Mouse (Mus musculus) kidney, postnatal 14 days (tissue): ENCODE measurements around the gene Slc22a7.

Experiments
- DNase-seq: peaks from one replicate; pipeline ENCODE4 v3.0.0; 2022; ENCODE audit warnings: mixed read lengths

Slc22a7 gene

DNA sequence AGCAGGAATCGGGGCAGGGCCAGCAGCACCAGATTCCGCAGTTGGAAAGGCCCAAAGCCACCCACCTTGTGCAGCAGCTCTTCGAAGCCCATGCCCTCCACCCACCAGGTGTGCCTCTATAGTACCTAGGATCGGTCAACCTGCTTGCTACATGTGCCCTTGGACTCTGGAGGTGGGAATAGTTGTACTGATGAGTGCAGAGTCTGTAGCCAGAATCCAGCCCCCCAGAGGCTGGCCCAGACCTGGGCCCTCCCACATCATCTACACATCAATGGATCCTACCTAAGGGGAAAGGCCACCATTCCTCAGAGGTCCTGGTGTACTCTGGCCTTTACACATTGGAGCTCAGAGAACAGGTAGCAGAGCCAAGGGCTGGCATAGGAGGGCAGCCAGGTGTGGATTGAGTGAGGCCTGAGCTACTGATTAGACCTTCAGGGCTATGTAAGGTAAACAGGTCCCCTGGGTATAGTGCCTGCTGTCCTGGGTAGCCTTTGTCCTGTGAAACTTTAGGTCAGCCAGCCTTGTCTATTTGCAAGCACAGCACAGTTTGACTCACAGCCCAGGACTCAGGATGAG is at the start of gene Slc22a7:
Gene Slc22a7, minus strand, starts transcription at position 160 of the 576 bp plus-strand sequence.
- peak; percentile 65 for DNase-seq

- no peak for DNase-seq
These were observed 49.2 kb upstream of the Slc22a7 start, which contains the start of gene Ttbk1 for GRCm38 (mm10) chr17:46487431-46487830. Gene Ttbk1 (minus strand): TSS chr17:46487675.

GRCm38 (mm10) chr17:46486995-46487394 is 48.7 kb upstream of the Slc22a7 start:
- DNase-seq, result no peak

- DNase-seq, result no peak
These were observed 46.2 kb upstream of the Slc22a7 start for GRCm38 (mm10) chr17:46484461-46484875.

DNA sequence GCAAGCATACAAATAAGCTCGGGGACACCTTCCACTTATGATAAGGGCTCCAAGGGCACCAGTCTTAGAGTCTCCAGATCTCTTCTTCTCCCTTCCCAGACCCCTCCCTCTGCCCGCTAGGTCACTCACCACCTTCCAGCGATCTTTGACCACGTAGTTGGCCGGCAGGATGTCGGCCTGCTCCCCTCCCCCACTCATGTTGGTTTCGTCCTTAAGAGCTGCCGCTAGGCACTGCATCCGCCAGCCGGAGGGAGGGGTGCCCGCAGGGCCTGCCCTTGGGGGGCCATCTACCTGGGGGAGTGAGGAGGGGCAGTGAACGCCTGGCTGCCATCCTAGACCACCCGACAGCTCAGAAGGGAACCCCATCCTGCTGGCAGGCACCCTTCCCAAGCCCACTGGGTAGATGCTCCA is 45.8 kb upstream of the Slc22a7 start:
- peak; percentile 82 for DNase-seq

GRCm38 (mm10) chr17:46483561-46484001 is 45.3 kb upstream of the Slc22a7 start:
- DNase-seq, result peak; percentile 73

DNA sequence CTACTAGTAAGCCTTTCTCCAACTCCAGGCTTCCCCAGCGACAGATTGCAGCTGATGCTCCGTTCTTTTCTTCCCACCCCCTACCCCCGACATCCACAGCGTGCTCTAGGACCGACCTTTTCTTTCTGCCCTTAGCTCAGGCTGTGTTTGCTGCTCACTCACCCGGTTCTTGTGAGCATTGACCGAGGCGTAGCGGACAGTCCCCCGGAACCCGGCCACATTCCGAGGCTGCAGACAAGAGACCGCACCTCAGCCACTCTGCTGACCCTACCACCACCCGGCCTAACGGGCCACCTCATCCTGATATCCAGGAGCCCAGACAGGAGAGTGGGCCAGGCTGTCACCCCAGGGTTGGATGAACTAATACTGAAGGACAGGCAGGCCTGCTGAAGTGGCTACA is 39.0 kb upstream of the Slc22a7 start:
- DNase-seq, result no peak

DNA sequence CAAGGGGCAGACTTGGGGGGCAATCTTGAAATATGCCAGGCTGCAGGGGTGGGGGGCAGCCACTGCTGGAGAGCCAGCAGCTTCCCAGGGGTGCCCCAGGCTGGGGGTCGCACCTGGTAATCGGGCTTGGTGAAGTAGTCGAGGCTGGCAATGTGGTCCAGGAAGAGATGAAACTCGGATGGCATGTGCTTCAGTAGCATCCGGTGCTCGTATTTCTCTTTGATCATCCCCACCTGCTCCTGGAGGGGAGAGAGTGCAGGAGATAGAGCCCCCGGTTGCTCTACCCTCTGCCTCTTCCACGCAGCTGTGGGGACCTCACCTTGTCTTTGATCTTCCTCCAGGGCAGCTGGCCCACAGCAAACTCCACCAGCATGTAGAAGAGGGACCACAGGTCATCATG is 38.3 kb upstream of the Slc22a7 start:
- no peak for DNase-seq

GRCm38 (mm10) chr17:46467830-46468229 is 29.6 kb upstream of the Slc22a7 start:
- no peak for DNase-seq

DNA sequence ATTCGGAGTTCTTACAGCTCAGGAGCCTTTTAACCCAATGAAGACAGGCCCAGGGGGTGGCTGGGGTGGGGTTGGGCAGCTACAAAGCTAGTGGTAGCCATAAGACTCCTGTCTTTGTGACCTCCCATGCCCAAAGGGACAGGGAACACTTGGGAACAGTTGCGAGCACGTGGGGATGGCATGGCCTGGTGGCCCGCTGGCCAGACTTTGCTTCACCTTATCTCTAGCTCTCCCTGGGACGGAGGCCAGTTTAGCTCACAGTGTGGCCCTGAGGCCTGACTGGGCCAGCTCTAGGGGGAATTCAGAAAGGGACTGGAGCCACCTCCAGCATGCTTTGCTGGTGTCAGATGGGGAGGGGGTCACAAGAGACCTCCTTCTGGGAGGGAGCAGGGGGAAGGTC is 24.0 kb upstream of the Slc22a7 start:
- DNase-seq, result no peak

DNA sequence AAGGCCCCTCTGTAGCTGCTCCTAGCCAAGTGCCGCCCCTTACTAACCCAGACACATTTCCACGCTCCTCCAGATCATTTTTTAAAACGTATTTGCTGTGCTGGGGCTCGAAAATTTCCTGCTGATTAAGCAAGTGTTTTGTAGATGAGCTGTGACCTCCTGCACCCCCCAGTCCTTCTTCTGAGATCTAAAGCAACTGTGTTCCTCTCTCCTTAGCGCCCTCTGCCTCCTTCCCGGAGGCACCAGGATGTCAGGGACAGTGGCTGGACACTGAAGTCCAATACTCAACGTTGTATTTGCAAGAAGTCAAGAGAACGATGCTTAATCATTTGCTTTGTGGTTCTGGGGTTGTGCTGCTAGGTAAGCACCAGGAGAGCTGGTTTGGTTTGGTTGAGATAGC is 23.1 kb upstream of the Slc22a7 start:
- peak; percentile 43 for DNase-seq

- no peak for DNase-seq
These were observed 22.4 kb upstream of the Slc22a7 start for GRCm38 (mm10) chr17:46460673-46461072.

DNA sequence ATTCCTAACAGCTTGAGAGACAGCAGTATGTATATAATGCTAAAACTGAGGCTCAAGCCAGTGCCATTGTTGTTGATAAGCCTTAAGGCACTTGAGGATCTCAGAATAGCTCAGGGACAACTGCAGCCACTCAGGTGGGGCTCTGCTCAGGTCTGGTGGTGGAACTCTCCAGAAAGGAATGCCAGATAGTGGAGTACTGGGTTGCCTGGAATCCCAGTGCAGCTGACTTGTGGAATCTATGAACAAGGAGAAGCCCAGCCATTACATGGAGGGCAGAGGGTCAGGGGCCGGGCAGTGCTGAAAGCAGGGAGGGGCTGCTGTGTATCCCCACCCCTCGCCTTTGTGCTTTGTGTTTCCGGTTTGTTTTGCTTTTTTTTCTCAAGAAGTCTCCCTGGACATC is 20.2 kb upstream of the Slc22a7 start:
- DNase-seq, result no peak

DNA sequence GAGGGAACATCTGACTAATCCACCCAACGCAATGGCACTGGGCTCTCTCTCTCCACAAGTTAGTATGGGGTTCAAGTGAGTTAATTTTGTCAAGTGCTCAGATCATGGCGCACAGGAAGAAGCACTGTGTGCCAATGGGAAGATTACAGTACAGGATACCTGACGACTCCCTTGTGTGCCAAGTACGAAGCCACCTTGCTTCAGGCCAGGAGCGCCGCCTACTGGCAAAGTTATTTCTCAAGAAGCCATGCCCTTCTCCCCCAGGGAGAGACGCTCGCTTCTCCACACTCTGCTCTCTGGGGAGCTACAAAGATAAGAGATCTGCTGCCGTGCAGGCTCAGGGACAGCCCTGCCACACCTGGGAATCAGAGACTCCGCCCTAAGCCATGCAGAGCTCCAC is 19.5 kb upstream of the Slc22a7 start:
- peak; percentile 66 for DNase-seq

DNA sequence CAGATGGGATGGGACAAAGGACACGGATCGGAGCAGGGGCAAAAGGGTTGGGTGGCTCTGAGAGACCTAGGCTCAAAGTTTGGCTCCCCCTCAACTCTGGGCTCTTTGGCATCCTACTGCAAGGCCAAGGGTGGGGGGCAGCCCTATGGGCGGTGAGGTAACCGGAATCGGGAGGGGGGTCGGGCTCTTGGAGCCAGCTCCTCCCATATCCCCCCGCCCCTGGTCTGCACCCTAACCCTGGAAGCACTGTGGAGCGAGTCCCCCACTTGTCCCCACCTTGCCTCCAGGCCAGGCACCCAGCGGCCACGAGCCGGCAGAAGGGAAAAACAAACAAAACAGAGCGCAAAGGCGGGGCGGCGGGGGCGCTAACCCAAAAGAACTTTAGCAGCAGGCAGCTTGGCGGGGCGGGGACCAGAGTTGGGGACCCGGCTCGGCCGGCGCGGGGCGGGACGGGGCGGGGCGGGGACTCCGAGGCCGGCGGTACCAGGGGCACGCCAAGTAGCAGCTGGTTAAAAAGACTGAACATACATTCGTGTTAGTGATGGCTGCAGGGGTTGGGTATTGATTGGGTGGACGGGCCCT is 16.9 kb upstream of the Slc22a7 start:
- peak; percentile 67 for DNase-seq

GRCm38 (mm10) chr17:46454539-46454938 is 16.3 kb upstream of the Slc22a7 start:
- no peak for DNase-seq

GRCm38 (mm10) chr17:46453970-46454411 is 15.7 kb upstream of the Slc22a7 start:
- no peak for DNase-seq

DNA sequence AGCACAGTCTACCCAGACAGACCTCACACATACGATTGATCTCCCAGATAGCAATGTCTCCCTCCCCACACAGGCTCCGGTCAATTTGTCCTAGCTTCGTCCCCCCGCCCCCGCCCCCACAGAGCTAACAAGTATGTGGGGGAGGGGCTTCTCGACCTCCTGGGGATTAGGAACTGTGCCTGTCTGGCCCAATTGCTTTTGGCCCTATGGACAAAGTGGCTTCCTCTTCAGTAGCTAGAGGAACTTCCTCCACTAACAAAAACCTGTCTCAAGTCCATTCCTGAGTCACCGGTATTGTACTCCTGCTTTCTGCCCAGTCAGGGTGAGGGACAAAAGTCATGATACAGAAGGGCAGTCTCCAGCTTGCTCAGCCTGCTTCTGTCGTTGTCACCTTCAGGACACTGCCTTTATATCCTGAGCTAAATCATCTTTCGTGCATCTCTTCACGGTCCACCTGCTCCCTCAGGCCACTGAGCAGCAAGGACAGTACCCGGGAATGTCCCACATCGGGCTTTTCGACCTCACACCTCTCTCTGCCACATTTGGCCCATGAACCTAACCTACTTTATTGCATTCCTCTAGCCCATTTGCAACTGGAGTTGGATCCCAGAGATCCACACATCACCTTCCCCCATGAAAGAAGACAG is 15.2 kb upstream of the Slc22a7 start:
- no peak for DNase-seq

DNA sequence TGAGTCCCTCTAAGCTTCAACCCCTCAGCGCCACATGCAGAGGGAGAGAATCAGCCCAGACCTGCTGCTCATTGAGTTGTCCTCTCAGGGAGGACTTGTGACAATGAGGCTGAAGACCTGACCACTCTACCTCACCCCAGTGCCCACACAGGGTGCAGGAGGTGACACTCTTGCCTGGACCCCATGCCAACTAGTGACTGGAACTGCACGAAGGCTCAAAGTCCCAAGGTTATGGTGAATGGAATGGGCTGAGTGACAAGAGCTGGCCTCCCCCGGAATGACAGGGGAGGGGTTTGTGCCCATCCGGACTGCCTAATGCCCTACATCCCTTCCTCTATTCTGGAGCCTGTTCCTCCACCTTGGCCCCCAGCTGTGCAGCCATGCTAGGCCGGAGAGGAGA is 14.4 kb upstream of the Slc22a7 start:
- peak; percentile 55 for DNase-seq

DNA sequence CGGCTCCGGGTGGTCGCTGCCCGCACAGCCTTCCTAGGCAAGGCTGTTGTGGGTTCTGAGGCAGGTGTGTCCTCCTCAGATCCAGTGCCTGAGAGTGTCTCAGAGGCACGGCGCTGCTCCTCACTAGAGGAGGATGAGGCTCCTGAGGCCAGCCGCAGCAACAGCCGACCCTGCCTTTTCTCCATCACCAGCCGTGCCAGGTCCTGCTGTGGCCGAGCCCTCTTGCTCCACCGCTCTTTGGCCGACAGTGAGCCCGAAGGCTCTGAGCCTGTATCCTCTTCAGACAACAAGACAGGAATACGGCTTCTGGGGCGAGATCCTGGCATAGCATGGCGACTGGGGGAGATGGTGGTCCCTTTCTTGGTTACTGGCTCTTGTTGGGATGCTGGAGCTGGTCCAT is 8.0 kb upstream of the Slc22a7 start:
- no peak for DNase-seq

GRCm38 (mm10) chr17:46444839-46445579 is 6.8 kb upstream of the Slc22a7 start:
- DNase-seq, result no peak

DNA sequence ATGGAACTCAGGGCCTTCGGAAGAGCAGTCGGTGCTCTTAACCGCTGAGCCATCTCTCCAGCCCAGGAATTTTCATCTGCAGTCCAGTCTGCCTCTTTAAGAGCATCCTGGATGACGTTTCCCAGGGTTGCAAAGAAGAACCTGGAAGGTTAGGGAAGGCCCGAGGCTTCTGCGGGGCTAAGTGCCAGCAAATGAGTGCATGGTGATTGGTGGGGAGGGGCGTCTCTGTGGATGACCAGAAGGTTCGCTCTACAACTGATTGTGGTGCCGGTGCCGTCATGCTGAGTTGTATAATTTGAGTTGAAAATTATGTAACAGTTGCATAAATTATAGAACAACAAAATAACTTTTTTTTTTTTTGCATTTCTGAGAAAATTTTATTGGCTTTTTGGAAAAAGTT is 919 bp upstream of the Slc22a7 start:
- no peak for DNase-seq

DNA sequence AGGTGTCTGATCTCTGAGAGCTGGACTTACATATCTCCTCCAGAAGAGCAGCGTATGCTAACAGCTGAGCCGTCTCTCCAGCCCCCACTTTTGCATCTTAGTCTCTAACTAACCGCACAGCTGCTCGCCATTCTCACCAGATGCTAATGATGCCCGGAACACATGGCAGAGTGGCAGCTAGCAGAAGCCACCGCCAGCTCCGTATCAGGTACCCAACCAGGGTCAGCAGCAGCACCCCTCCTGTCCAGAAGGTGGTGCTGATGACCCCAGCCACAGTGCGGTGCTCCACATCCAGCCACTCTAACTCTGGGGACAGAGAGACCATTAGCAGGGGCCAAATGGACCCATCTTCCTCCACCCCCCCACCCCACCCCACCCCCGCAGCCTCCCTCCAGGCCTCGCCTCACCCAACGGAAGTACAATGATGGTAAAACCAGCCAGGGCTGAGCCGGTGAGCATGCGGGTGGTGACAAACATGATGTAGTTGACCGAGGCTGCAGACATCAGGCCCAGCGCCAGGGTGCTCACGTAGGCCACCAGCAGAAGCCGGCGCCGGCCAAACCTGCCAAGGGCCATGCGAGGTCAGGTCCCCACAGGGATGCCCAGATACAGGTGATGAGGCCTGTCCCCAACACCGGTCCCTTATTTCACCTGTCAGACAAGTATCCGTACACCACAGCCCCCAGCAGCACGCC is 1.4 kb downstream of the Slc22a7 start:
- peak; percentile 59 for DNase-seq
